Mouse (Mus musculus): Measurements from ENCODE around the gene Rab36.

Gene Rab36

DNA sequence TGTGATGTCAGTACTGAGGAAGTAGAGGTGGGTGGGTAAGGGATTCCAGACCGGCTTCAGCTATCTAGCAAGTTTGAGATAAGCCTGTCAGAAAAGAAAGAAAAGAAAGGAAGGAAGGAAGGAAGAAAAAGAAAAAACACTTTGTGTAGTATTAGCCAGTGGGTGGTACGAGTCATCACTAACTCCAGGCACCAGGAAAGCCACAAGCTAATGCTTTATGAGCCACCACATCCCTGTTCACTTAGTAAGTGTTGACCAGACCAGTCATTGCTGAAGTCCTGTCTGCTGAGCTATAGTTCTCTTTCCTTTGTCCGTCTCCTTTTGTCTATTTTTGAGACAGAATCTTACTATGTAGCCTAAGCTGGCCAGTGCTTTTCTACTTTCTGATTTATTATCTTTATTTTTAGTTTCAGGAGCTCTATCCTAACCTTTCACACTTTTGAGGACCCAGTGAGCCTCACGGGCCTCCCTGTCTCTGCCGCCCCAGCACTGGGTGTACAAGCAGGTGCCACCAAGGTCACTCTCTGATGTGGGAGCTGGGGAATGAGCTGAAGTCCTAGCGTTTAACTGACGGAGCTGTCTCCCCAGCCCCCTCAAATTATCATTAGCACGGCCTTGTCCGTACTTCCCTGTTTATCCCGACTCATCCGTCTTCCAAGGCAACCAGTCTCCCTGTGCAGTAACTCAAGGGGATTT lies 33.6 kb downstream of the Rab36 start:
- DNase-seq, result no peak

DNA sequence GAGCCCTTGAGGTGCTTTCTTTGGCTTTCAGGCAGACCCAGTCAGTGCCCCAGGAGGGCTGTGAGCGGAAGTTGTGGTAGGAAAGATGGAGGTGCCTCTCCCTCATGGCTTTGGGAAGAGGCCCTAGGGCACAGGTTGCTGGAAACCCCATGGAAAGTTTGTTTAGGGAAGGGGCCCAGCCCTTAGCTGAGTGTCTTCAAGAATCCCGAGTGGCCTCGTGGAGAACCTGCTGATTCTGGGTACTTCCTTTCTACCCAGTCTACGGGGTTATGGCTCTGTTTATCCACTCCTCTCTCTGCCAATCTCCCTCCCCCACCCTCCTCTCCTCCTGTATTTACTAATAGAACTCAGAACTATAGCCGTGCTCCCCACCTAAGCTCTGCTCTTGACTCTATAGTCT lies 38.8 kb downstream of the Rab36 start:
- DNase-seq, result no peak

DNA sequence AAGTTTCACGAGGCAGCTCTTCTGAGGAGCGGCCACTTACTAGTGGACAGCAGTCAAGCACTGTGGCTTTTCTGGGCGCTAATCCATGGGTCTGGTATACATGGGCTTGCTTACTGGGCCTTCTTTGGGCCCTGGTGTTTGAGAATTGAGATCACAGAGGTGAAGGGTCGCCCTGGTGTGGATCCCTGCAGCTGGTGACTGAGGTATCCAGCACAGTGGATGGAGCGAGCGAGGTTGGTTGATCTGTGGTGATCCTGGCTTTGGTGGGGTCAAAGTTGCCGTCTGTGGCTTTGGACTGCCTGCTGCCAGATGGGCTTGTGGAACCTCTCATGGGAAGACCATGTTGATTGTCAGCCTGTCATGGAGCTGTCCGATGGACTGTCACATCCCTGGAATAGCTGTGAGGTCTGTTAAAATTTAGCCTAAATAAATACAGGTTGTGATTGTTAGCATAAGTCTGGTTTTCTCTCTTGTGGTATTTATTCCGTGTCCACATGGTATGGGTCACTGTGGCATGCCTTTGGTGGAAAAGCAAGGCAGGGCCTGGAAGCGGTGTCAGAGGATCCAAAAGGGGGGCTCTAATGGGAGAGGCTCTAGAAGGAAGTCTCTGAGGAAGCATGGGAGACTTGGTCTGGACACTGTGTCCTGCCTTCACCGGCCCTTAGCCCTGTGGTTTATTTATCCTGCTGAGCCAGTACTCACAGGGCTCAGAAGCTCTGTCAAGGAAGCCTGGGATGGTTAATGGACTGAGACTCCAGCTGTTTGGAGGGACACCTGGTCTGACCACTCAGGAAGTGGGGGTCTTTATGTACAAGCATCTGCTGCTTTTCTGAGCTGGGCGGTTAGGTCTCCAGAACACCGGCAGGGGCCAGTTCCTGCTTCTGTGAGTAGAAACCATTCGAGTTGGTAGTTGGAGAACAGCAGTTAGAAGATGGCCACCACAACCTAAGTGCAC lies 41.6 kb downstream of the Rab36 start:
- peak; percentile 20 for DNase-seq

DNA sequence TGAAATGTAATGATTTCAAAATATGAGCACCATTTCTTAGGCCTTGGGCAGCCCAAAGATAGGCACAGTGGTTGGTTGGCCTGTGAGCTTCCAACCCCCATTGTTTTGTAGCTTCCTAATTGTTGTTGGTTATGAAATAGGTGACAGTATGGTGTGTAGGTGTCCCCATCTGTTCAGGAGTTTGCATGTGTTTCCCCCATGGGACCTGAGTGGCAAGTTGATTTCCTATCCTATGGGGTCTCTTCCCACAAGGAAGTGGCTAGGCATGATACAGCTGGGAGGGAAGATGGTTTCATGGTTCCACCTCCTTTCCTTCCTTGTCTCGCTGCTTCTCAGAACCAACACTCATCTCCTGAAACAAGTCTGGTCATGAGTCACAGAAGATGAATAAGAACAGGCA lies 48.5 kb downstream of the Rab36 start:
- no peak for DNase-seq

DNA sequence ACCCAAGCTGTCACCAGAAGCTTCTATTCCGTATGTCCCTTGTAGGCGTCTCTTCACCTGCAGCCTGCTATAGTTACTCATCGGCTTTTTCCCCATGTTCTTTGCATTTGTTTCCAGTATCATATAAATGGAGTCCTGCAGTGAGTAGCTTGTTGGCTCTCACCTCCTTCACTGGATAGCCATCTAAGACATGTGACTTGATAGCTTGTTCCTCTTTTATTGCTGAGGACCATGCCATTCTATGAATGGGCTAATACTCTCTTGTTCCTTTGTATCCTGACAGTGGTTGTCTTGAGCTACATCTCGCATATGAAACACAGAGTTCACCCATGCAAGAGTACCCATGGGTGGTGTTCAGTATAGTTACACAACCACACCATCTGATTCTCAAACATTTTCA lies 51.6 kb downstream of the Rab36 start:
- no peak for DNase-seq

DNA sequence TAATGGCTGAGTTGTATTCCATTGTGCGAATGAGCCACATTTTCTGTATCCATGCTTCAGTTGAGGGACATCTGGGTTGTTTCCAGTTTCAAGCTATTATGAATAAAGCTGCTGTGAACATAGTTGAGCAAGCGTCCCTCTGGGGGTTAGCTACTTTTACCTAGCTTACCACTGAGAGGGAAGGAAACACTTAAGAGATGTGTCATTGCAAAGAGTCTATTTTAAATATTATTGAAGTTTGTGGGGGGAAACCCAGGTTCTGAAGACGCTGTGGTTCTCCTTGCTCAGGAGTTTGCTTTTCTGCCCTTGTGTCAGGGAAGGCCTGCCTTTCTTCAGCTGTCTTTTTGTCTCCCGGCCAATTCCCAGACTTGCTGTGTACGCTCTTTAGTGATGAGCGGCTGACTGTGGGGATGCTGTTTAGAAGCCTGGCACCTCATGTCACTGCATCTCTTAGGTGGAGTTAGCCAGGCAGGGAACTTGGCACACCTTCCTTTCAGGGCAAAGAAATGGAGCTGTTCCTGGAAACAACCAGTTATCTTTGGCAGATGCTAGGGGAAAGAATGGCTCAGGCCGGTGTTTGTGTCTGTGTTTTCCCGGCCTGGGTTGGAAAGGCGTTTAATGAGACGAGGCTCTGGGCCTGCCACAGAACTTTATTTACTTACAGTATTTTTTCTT lies 54.8 kb downstream of the Rab36 start:
- no peak for DNase-seq

DNA sequence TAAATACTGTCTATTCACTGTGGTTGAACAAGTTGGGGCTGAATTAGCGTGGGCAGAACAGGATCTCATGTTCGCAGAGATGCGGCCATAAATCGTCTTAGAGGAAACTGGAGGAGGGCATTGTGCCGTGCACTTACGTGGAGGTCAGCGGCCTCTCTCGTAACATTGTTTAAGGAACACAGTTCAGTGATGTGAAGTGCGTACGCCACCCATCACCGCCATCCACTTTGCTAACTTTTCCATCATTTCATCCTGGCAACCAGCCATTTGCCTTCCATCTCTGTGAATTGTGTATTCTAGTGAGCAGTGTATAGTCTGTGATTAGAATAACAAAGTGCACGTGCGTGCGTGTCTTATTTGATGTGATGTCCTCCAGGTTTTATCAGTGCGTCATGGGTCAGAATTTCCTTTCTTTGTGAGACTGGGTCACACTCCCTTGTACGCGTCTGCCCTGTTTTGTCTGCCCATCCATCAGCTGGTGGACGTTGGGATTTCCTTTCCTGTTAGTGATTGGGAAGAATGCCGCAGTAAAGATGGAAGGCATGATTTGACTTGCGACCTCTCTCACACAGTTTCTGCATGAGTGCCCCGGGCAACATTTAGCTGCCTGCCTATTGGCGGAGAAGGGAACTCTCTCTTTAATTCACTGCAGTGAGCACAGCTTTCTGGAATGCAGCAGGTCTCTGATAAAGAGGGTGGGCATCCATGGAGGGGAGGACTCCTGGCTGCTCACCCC lies 56.6 kb downstream of the Rab36 start:
- no peak for DNase-seq

DNA sequence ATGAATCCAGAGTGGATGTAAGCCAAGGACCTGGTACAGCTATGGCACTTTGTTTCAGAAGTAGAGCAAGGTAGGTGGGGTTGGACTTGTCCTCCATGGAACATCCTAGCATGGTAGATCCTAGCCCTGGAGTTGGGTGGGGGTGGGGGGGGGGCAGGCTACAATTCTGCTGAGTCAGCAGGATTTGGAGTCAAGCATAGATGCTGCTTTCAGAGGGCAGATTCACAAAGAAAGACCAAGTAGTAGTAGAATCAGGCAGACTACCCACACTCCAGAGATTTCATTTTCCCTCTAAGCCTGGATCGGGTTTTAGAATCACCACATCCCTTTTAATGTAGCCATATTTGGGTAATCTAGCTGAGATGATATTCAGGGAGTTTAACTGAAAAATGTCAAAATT lies 57.5 kb downstream of the Rab36 start:
- no peak for DNase-seq

DNA sequence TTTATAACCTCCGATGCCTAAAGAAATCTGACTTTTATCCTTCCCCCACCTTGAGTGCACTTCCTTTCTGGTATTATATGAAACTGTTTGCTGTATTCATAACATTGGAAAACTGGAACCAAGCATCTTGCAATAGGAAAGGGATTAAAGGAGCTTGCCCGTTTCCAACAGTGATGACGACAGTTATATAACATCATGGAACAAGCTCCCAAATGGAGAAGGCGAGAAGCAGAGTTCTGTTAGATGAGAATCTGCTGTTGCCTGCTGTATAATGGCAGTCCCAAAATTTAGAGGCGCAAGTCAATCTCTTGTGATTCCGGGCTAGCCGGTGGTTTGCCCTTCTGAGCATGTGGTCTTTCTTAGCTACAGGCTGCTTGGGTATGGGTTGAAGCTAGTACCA lies 58.4 kb downstream of the Rab36 start:
- DNase-seq, result no peak

DNA sequence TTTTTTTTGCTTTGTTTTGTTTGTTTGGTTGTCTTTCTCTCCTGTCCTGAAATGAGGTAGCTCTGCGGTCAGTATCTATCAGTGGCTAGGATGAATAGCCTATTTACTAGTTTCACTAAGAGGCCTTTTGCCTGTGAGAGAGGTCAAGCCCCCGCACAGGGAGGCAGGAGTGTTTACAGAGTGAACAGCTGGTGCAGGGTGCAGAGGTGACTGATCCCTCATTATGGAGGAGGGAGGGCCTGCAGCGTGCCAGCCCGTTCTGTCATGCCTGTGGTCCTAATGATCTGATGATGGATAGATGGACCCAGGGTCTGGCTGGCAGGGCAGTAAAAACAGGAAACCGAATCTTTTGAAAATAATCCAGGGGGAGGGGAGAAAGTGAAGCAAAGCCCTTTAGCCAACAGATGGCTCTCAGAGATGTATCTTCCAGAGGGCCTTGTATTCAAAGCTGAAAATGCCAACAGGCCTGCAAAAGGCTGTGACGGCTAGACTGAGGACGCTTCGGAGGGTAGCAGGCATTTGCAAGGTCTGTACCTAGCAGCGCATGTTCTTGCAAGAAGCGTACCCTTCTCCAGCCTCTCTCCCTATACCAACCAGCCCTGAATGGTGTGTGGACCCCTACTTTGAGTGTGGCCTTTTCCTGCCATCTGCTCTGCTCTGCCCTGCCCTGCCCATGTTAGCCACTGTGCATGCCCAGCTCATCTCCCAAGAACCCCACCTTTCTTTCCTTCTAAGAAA lies 61.8 kb downstream of the Rab36 start:
- no peak for DNase-seq

DNA sequence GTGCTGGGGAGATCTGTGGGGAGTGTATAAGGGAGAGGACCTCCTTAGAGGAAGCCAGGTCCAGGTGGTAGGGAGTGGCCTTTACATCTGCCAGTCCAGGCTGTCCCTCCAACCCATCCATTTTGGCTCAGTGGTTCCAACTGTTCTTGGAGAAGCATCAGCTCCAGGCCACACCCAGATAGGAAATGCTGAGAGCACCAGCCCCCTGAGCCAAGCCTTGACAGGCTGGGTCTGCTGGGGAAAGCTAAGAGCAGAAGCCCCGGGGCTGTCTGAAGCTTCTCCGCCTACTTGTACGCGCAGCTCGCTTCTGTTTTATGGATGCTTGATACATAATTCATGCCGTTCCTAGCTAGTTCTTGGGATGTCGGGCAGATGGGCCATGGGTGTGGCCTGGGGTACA lies 63.4 kb downstream of the Rab36 start:
- no peak for DNase-seq

DNA sequence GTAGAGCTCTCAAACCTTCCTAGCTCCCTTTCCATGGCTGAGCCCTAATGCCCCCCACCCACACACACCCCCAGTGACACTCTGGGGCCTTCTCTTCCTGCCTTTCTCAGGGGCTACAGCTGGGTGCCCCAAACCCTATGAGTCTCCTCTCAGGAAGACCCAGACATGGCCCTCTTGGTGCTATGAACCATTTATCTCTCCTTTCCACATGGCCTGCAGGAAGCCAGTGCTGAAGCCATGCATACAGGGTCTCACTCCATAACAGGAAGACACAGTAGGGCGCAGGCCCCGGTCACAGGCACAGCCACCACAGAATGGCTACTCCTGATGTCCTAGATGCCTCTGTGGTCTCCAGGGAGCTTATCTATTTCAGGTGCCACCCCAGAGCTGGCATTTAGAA lies 66.6 kb downstream of the Rab36 start:
- DNase-seq, result no peak
